Mouse (Mus musculus) monocyte, adult 59 days (primary cell): ENCODE measurements around the gene Gm8246. TPM values are rescaled to one million over a fixed set of nuclear protein-coding genes. Genes with fewer than 3 reads are reported as not detected.

Experiments used
- total RNA-seq, 2 experiments: library from RNA; stranded (reverse); gene quantifications; one replicate each; pipeline ENCODE4 v1.2.4; 2023

Gene Gm8246
- not detected for total RNA-seq

GRCm38 (mm10) chr14:5477730-5478129 lies at the start of gene Gm8246:
Gm8246 (minus strand) TSS chr14:5477830.

DNA sequence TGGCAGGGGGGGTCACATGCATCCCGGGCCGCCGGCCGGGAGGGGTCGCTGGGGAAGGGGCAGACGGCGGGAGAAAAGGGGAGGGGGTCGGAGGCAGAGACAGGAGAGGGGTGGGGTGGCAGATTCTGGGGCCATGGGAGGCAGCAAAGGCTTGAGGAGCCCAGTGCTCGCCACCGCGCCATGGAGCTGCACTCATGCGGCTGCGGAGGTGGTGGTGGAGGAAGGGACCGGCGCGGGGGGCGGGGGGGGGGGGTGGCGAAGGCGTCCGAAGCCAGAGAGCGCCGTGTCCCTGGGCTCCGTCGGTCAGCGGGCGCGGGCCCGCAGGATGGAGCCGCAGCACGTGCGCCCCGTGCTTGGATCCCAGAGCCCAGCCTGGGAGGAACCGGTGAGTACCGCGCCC lies 23.7 kb upstream of the Gm8246 start, which contains the start of gene Gm3488:
Gene Gm3488 (plus strand): TSS at position 301 of the 400 bp plus-strand sequence.

DNA sequence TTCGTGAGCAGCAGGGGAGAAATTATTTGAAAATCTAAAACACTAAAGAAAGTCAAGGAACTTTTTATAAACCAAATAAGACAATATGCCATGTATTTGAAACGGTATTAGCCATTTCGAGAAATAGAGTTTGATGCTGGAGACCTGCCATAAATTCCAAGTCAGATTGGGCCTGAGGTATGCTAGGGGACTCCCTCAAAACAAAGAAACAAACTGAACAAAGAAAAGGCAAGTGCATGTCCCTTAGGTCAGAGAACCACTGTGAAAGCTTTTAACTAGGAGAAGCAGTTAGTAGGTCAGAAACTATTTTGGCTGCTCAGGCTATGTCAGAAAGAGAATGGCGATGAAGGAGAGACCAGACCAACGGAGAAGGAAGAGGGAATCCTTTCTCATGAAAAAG lies 6.3 kb upstream of the Gm8246 start, which contains the start of gene Gm3187:
Gene Gm3187 (plus strand): TSS at position 301 of the 400 bp plus-strand sequence.

DNA sequence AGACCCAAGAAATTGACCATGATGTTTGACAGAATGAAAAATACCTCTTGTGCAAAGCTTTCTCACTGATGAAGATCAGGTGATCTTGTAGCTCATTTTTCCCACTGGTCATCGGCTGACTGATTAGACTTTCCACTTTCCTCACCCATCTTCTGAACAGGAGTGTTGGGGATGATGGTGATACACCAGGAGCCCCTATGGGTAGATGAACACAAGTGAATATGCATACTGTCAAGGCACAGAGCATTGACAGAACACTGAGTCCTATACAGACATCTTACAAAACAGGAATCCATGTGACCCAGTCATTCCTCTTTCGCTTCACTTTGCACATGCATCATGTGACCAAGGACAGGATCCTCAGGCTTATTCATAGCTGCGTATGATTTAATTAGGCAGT lies 22.3 kb downstream of the Gm8246 start, which contains the start of gene Gm3194:
Gene Gm3194 (minus strand): TSS at position 101 of the 400 bp plus-strand sequence.

Other genes starting within 250 kb of the Gm8246 start
- gene Gm3526, start 217.2 kb downstream of the Gm8246 start, total RNA-seq = not detected
- gene Gm3542, start 142.9 kb downstream of the Gm8246 start, total RNA-seq = not detected
- gene Gm3500, start 88.8 kb downstream of the Gm8246 start, total RNA-seq = not detected
- not detected for gene Gm3194, start 22.4 kb downstream of the Gm8246 start, total RNA-seq
- not detected for gene Gm3187, start 6.4 kb upstream of the Gm8246 start, total RNA-seq
- not detected for gene Gm3488, start 23.8 kb upstream of the Gm8246 start, total RNA-seq
- gene Gm3532, start 60.7 kb upstream of the Gm8246 start, total RNA-seq = not detected
- gene Gm8265, start 155.2 kb upstream of the Gm8246 start, total RNA-seq = not detected
- not detected for gene Gm9603, start 209.6 kb upstream of the Gm8246 start, total RNA-seq